Mouse (Mus musculus) CH12.LX (cell line): ENCODE measurements around the gene Fbxo5.

Experiments used
- CHD2 ChIP-seq: IDR thresholded peaks from 2 replicates; pipeline ENCODE4 v1.6.1; 2011; ENCODE audit warnings: low read length, improper control_type of control experiment
- CTCF ChIP-seq, 2 experiments: IDR thresholded peaks in 1 of 2; conservative IDR thresholded peaks in 1 of 2; 2 replicates each; pipeline ENCODE4 v1.5.1; 2011 to 2012; ENCODE audit warnings: low read depth in 2 of 2, low read length in 2 of 2, improper control_type of control experiment in 1 of 2, inconsistent platforms in 1 of 2, mild to moderate bottlenecking in 1 of 2, moderate library complexity in 1 of 2
- E2F4 ChIP-seq: IDR thresholded peaks from 2 replicates; pipeline ENCODE4 v1.6.1; 2011; ENCODE audit warnings: low read depth, low read length, improper control_type of control experiment; ENCODE audit not compliant: insufficient replicate concordance
- EP300 ChIP-seq: IDR thresholded peaks from 2 replicates; pipeline ENCODE4 v1.6.1; 2011; ENCODE audit warnings: low read length, improper control_type of control experiment
- ETS1 ChIP-seq: conservative IDR thresholded peaks from 2 replicates; pipeline ENCODE4 v1.6.1; 2012; ENCODE audit warnings: low read depth, mild to moderate bottlenecking, inconsistent platforms, low read length, improper control_type of control experiment, moderate library complexity
- JUN ChIP-seq: IDR thresholded peaks from 2 replicates; pipeline ENCODE4 v1.6.1; 2011; ENCODE audit warnings: low read depth, mild to moderate bottlenecking, low read length, improper control_type of control experiment, moderate library complexity; ENCODE audit not compliant: insufficient read depth
- JUND ChIP-seq: conservative IDR thresholded peaks from 2 replicates; pipeline ENCODE4 v1.6.1; 2011; ENCODE audit warnings: low read depth, low read length, improper control_type of control experiment
- MEF2A ChIP-seq: IDR thresholded peaks from 2 replicates; pipeline ENCODE4 v1.6.1; 2014; ENCODE audit warnings: low read depth, mild to moderate bottlenecking, inconsistent platforms, low read length, improper control_type of control experiment, borderline replicate concordance
- MXI1 ChIP-seq: IDR thresholded peaks from 2 replicates; pipeline ENCODE4 v1.6.1; 2011; ENCODE audit warnings: mild to moderate bottlenecking, low read depth, low read length, improper control_type of control experiment
- POLR2A ChIP-seq: IDR thresholded peaks from 2 replicates; pipeline ENCODE4 v1.6.1; 2011; ENCODE audit warnings: low read depth, mild to moderate bottlenecking, improper control_type of control experiment, low read length
- SIN3A ChIP-seq: IDR thresholded peaks from 2 replicates; pipeline ENCODE4 v1.6.1; 2012; ENCODE audit warnings: low read length, improper control_type of control experiment, inconsistent platforms
- UBTF ChIP-seq: IDR thresholded peaks from 2 replicates; pipeline ENCODE4 v1.6.1; 2012; ENCODE audit warnings: low read depth, mild to moderate bottlenecking, inconsistent platforms, low read length, improper control_type of control experiment, moderate library complexity
- USF1 ChIP-seq: IDR thresholded peaks from 2 replicates; pipeline ENCODE4 v1.6.1; 2014; ENCODE audit warnings: low read depth, mild to moderate bottlenecking, inconsistent platforms, low read length, improper control_type of control experiment
- ZNF384 ChIP-seq: IDR thresholded peaks from 2 replicates; pipeline ENCODE4 v1.6.1; 2012; ENCODE audit warnings: low read depth, low read length, improper control_type of control experiment, inconsistent platforms

- TF ChIP-seq ZNF384, result no peak
- no peak for TF ChIP-seq USF1
- TF ChIP-seq CTCF (conservative IDR thresholded peaks at IDR 0.05 in 1 of 2, IDR thresholded peaks at IDR 0.05 in 1 of 2; ENCODE audit: low read depth in 2 of 2, low read length in 2 of 2), result peak; percentile 28 to 82
- no peak for TF ChIP-seq UBTF
- TF ChIP-seq CHD2, result no peak
- TF ChIP-seq POLR2A, result no peak
- TF ChIP-seq E2F4, result no peak
- TF ChIP-seq MEF2A, result no peak
- no peak for TF ChIP-seq MXI1
- TF ChIP-seq JUN, result no peak
- TF ChIP-seq ETS1, result no peak
- TF ChIP-seq EP300, result no peak
- TF ChIP-seq JUND, result no peak
- no peak for TF ChIP-seq SIN3A
Observed at GRCm38 (mm10) chr10:5841369-5841768, 36.0 kb upstream of the Fbxo5 start.
